Mouse (Mus musculus): ENCODE results near the gene Dazap2. TPM values are rescaled to one million over a fixed set of nuclear protein-coding genes. Genes with fewer than 3 reads are reported as not detected.
A peak's percentile ranks its signal among the peaks of the same experiment; 100 is the strongest.
"Not testable (repeated sequence)": the region's sequence is repeated elsewhere in the genome, so short reads cannot be mapped to it uniquely, and the experiment has no call there.

The Dazap2 gene
- polyA plus RNA-seq, 1 experiment from 2014 or later: 193 TPM

DNA sequence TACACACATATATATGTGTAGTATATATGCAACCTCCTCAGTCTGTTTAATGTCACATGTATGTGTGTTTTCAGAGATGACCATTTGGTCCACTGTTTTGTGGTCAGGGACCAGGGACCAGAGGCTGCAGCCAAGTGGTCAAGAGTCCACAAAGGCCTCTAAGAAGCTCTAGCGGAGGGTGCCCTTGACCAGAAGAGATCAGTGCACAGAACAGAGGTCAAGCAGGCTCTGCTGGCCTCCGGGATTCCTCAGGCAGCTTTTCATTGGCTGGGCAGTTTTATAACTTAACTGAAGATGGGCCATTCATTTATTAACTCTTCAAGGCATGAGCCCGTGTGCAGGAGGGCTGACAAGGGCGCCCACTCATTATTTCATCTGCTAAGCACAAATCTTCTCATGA lies 28.0 kb upstream of the Dazap2 start:
- Histone ChIP-seq H3K36me3 (peaks cover 27% of the 10 kb centered on the region), H3K4me1 (replicated peaks) (no peaks in the 10 kb centered on the region), H3K4me3 (no peak overlapping the region), H3K27me3 (replicated peaks) (0 out of 2 replicates have a peak, but pooled peaks cover 3% of the 10 kb centered on the region), H3K9ac (no peak overlapping the region), H3K9me3 (replicated peaks) (no peaks in the 10 kb centered on the region), H3K4me2 (no peak overlapping the region), H3K27ac (ENCODE audit: poor library complexity, severe bottlenecking) (no peak overlapping the region)
- 79% methylated on average over 4 of the region's 4 CpGs for WGBS
- ATAC-seq (ENCODE audit: insufficient number of reproducible peaks, low FRiP score): no peak

DNA sequence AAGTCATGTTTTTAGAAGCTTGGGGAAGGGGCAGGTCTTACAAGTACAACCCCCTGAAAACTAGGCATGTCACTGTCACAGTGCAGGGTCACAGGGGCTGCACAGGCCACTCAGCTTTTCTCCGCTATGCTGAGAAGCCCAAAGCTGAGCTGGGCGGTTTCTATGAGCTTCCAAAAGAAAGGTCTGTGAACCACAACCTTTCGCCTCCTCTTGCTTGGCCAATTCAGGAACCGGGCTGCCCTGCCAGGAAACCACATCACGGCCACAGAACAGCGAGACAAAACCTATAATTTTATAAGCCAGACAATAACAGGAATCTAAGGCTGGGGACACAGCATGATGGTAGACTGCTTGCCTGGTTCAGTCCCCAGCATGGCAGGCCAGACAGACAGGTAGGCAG lies 26.9 kb upstream of the Dazap2 start:
- ATAC-seq (ENCODE audit: insufficient number of reproducible peaks, low FRiP score): no peak
- Histone ChIP-seq H3K4me3 (no peak overlapping the region), H3K9me3 (replicated peaks) (no peaks in the 10 kb centered on the region), H3K27ac (ENCODE audit: poor library complexity, severe bottlenecking) (no peak overlapping the region), H3K9ac (no peak overlapping the region), H3K4me2 (no peak overlapping the region), H3K4me1 (replicated peaks) (no peaks in the 10 kb centered on the region), H3K36me3 (peaks cover 21% of the 10 kb centered on the region), H3K27me3 (replicated peaks) (0 out of 2 replicates have a peak, but pooled peaks cover 7% of the 10 kb centered on the region)
- WGBS: 80% methylated on average over 6 of the region's 6 CpGs

DNA sequence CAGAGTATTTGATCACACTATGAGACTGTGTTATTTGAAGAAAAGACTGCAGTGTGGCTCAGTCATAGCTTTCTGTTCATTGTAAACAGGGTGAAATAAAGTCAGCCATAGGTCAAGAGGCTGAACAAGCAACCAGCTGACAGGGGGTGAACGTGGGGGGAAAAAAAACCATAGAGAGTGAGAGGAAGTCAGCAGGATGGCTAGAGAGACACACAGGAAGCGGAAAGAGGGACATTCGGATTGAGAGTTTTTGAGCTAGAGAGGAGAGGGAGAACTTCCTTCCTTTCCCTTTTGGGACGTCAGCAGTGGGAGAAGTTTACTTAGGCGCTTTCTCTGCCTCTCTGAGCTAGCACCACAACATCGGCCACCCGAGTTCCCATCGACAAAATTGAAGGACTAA lies 24.7 kb upstream of the Dazap2 start:
- WGBS: 64% methylated on average over 8 of the region's 8 CpGs
- Histone ChIP-seq H3K4me2 (no peak overlapping the region), H3K9me3 (replicated peaks) (no peaks in the 10 kb centered on the region), H3K36me3 (peaks cover 19% of the 10 kb centered on the region), H3K9ac (no peak overlapping the region), H3K4me1 (replicated peaks) (no peaks in the 10 kb centered on the region), H3K27ac (ENCODE audit: poor library complexity, severe bottlenecking) (no peak overlapping the region), H3K4me3 (no peak overlapping the region), H3K27me3 (replicated peaks) (0 out of 2 replicates have a peak, but pooled peaks cover 3% of the 10 kb centered on the region)
- ATAC-seq (ENCODE audit: insufficient number of reproducible peaks, low FRiP score): no peak

DNA sequence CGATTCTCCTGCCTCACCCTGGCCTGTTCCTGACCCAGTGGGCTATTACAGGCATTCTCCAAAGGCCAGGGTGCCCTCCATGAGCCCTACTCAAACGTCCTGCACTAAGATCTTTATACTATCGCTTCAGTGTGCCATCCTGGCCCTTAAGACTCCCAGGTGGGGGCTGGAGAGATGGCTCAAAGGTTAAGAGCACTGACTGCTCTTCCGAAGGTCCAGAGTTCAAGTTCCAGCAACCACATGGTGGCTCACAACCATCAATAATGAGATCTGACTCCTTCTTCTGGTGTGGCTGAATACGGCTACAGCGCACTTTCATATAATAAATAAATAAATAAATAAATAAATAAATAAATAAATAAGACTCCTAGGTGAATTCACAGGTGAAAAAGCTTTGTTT lies 22.3 kb upstream of the Dazap2 start:
- 81% methylated on average over 6 of the region's 6 CpGs for WGBS
- peaks cover 4% of the 10 kb centered on the region; the same call in 1 of the 2 replicates for H3K36me3 ChIP-seq
- H3K27ac ChIP-seq (ENCODE audit: poor library complexity, severe bottlenecking): no peak overlapping the region
- no peak overlapping the region for H3K9ac ChIP-seq
- no peaks in the 10 kb centered on the region for H3K4me1 ChIP-seq (replicated peaks)
- no peaks in the 10 kb centered on the region for H3K9me3 ChIP-seq (replicated peaks)
- no peak overlapping the region for H3K4me2 ChIP-seq
- H3K4me3 ChIP-seq: no peak overlapping the region
- ATAC-seq (ENCODE audit: insufficient number of reproducible peaks, low FRiP score): no peak
- 0 out of 2 replicates have a peak, but pooled peaks cover 3% of the 10 kb centered on the region for H3K27me3 ChIP-seq (replicated peaks)

DNA sequence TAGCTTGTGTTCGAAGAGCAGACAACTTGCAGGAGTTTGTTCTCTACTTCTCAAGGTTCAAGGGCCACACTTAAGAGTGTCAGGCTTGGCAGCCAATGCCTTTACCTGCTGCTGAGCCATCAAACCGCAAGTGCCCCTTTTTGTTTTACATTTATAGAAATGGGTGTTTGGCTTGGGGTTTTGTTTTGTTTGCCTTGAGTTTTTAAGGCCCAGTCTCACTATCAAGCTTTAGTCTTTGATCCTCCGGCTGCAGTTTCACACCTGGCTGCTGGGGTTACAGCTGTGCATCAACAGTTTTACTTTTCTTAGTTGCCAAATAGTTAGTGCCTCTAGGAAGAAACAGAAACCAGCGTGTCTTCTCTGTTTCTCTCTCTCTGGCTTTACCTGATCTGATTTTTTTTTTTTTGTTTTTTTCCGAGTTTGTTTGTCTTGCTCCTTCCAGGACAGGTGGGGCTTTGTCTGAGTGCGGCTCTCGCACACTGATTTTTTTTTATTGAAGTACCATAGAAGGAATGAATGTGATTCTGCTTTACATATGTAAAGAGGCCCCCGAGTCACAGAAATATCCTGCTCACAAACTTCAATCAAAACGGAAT lies 16.8 kb upstream of the Dazap2 start:
- no peaks in the 10 kb centered on the region for H3K36me3 ChIP-seq
- H3K4me1 ChIP-seq (replicated peaks): peaks cover 8% of the 10 kb centered on the region
- 18% methylated on average over 9 of the region's 9 CpGs for WGBS
- peak overlapping the region; percentile 99 for H3K4me2 ChIP-seq
- H3K4me3 ChIP-seq: peak overlapping the region; percentile 67
- no peaks in the 10 kb centered on the region for H3K9me3 ChIP-seq (replicated peaks)
- peaks cover 23% of the 10 kb centered on the region for H3K27me3 ChIP-seq (replicated peaks)
- H3K9ac ChIP-seq: peak overlapping the region; percentile 81
- H3K27ac ChIP-seq (ENCODE audit: poor library complexity, severe bottlenecking): no peak overlapping the region
- ATAC-seq (ENCODE audit: insufficient number of reproducible peaks, low FRiP score): no peak

DNA sequence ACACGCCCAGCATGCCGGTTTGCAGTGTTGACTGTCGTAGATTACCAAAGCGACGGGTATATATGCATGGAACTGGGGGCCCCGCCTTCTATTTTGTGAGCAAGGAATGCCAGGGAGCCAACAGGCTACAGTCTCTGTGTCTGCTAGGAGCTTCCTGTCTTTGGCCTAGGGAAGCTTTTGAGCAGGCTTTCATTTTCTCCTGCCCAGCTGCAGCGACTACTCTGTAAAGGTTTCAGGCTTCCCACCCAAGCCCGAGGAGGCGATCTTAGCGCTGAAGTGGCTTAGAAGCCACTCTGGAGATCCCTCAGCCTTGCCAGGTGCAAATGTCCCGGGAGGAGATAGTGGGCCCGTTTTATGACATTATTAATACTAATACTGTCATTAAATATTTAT lies 16.3 kb upstream of the Dazap2 start:
- Histone ChIP-seq H3K4me2 (peak overlapping the region; percentile 99), H3K9ac (peak overlapping the region; percentile 81), H3K27ac (ENCODE audit: poor library complexity, severe bottlenecking) (no peak overlapping the region; the same call in 1 of the 2 replicates), H3K9me3 (replicated peaks) (no peaks in the 10 kb centered on the region), H3K4me1 (replicated peaks) (peaks cover 8% of the 10 kb centered on the region), H3K4me3 (peak overlapping the region; percentile 67), H3K36me3 (no peaks in the 10 kb centered on the region), H3K27me3 (replicated peaks) (peaks cover 27% of the 10 kb centered on the region)
- no peak for ATAC-seq (ENCODE audit: insufficient number of reproducible peaks, low FRiP score)
- 1% methylated on average over 12 of the region's 12 CpGs for WGBS

DNA sequence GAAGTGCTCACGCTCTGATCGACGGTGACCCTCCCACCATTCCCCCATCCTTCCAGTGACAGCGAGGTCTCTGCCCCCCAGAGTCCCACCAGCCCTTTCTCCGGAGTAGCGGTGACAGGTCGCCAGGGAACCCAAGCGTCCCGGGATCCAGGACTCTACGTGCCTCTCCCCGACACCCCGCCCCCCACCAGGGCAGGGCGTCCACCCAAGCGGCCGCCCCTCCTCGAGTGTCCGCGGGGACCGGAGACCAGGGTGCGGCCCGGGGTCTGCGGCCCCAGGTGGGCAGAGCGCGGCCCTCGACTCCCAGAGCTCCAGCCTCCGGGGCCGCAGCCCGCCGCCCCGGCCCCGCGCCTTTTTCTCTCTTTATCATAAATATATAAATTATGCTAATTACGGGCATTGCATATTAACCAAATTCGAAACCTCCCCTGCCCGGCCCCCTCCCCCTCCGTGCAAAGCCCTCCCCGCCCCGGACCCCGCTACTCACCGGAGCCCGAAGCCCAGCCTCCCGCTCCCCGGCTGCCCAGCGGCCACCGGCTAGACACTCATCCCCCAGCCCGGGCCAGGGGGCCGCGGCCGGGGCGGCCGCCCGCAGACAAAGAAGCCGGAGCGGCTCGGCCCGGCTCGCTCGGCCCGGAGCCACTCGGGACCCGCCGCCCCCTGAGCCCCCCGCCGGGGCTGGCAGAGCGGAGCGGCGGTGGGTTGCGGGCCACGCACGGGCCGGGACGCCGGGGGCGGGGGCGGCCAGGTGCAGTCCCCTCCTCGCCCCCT lies 15.7 kb upstream of the Dazap2 start, which contains the start of gene Pou6f1:
Pou6f1 (minus strand) TSS at position 709 of the 771 bp plus-strand sequence.
- H3K9ac ChIP-seq: peak within 1 kb of the TSS; percentile 81
- H3K9me3 ChIP-seq (replicated peaks): no peaks in the 10 kb centered on the region
- peaks cover 11% of the 10 kb centered on the region for H3K4me1 ChIP-seq (replicated peaks)
- peaks cover 27% of the 10 kb centered on the region for H3K27me3 ChIP-seq (replicated peaks)
- H3K4me3 ChIP-seq: peak within 1 kb of the TSS; percentile 67
- ATAC-seq (ENCODE audit: insufficient number of reproducible peaks, low FRiP score): peak; percentile 77
- under 1% methylated on average over 65 of the region's 76 CpGs for WGBS
- peak within 1 kb of the TSS; percentile 99 for H3K4me2 ChIP-seq
- H3K36me3 ChIP-seq: no peaks in the 10 kb centered on the region
- H3K27ac ChIP-seq (ENCODE audit: poor library complexity, severe bottlenecking): no peak within 1 kb of the TSS; the same call in 1 of the 2 replicates

DNA sequence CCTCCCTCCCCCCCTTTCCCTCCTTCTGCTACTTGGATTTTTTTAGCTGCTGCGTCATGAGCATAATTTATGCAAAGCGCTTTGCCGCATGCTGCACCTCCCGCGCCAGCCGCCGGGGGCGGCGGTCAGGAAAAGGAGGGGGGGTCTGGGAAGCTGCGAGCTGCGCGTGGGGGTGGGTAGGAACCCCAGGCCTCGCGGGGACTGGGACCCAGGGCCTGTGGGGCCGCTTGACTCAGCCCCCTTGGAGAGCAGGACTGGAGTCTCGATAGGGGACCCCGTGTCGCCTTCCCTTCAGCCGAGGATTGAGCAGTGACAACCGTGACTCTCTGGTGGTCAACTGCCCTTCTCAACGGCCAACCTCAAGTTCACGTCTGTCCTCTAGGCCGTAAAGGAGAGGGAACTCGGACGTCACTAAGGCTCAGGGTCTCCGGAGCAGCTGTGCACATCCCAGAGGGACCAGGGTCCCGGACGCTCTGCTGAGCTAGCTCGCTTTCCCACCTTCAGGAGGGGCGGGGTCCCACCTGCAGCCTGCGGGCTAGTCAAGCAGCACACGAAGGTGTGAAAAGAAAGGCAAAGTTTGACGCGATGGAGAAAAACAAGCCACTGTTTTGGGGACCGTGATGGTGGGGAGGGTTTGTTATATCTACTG lies 15.0 kb upstream of the Dazap2 start:
- H3K27ac ChIP-seq (ENCODE audit: poor library complexity, severe bottlenecking): no peak overlapping the region
- peak overlapping the region; percentile 99 for H3K4me2 ChIP-seq
- 1% methylated on average over 35 of the region's 35 CpGs for WGBS
- peak overlapping the region; percentile 67 for H3K4me3 ChIP-seq
- peaks cover 27% of the 10 kb centered on the region for H3K27me3 ChIP-seq (replicated peaks)
- peak overlapping the region; percentile 81 for H3K9ac ChIP-seq
- no peaks in the 10 kb centered on the region for H3K9me3 ChIP-seq (replicated peaks)
- H3K4me1 ChIP-seq (replicated peaks): peaks cover 14% of the 10 kb centered on the region
- no peaks in the 10 kb centered on the region for H3K36me3 ChIP-seq
- ATAC-seq (ENCODE audit: insufficient number of reproducible peaks, low FRiP score): peak; percentile 38

DNA sequence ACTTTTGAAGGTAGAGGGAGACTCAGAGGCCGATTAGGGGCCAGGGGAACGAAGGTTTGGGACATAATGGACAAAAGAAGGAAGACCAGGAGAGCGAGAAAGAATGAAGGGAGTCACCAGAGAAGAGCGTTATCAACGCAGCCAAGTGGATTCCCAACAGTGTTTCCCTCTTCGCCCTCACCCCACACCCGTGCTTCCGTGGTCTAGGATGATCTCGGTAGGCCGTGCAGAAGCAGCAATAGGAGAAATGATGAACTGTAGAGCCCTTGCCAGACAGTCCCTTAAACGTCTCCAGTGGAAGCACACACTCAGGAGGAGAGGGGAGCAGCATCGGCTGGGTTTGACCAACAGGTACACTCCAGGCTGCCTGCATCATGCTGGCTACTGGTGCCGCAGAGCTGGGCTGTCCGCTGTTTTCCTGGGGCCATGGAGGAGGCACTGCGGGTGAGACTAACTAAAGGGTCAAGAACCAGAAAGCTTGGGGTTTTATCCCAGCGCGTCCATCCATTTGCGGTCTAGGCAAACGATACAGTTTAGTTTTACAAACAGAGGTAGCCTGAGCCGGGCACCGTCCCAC lies 14.4 kb upstream of the Dazap2 start:
- WGBS: 16% methylated on average over 21 of the region's 21 CpGs
- Histone ChIP-seq H3K4me2 (peak overlapping the region; percentile 99), H3K27me3 (replicated peaks) (peaks cover 27% of the 10 kb centered on the region), H3K4me1 (replicated peaks) (peaks cover 14% of the 10 kb centered on the region), H3K36me3 (no peaks in the 10 kb centered on the region), H3K4me3 (peak overlapping the region; percentile 67), H3K9me3 (replicated peaks) (no peaks in the 10 kb centered on the region), H3K9ac (no peak overlapping the region), H3K27ac (ENCODE audit: poor library complexity, severe bottlenecking) (no peak overlapping the region)
- ATAC-seq (ENCODE audit: insufficient number of reproducible peaks, low FRiP score): no peak

DNA sequence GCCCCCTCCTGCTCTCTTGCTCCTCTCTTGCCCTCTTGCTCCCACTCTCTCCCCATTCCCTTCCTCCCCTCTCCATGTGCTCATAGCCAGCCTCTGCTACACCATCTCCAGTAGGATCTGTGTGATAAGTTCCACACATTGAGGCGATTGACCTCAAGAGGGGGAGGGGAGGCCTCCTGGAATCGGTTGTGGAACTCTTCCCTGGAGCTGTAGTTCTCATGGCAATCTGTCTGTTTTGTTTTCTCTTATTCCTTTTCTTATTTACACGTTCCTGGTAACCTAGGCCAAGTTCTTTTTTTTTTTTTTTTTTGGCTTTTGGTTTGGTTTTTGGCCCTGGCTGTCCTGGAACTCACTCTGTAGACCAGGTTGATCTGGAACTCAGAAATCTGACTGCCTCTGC lies 13.5 kb upstream of the Dazap2 start:
- no peak for ATAC-seq (ENCODE audit: insufficient number of reproducible peaks, low FRiP score)
- no peak overlapping the region for H3K4me2 ChIP-seq
- peaks cover 27% of the 10 kb centered on the region for H3K27me3 ChIP-seq (replicated peaks)
- no peak overlapping the region for H3K9ac ChIP-seq
- no peaks in the 10 kb centered on the region for H3K9me3 ChIP-seq (replicated peaks)
- H3K36me3 ChIP-seq: no peaks in the 10 kb centered on the region
- no peak overlapping the region for H3K27ac ChIP-seq (ENCODE audit: poor library complexity, severe bottlenecking)
- peaks cover 14% of the 10 kb centered on the region for H3K4me1 ChIP-seq (replicated peaks)
- H3K4me3 ChIP-seq: no peak overlapping the region
- WGBS: 36% methylated on average over 3 of the region's 3 CpGs

DNA sequence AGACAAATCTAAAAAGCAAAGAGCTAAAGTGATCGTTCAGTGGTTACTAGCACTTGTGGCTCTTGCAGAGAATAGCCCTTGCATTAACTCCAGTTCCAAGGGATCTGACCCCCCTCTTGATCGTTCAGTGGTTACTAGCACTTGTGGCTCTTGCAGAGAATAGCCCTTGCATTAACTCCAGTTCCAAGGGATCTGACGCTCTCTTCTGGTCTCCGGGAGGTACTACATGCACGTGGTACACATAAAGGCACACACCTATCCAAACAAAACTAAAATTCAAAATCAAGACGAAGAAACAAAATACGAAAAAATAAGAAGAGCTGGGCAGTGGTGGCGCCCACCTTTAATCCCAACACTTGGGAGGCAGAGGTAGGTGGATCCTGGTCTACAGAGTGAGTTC lies 8.5 kb upstream of the Dazap2 start:
- not testable (repeated sequence) for H3K36me3 ChIP-seq; H3K4me3 ChIP-seq; H3K4me1 ChIP-seq (replicated peaks); H3K27ac ChIP-seq (ENCODE audit: poor library complexity, severe bottlenecking); H3K9me3 ChIP-seq (replicated peaks); H3K4me2 ChIP-seq; H3K9ac ChIP-seq; ATAC-seq (ENCODE audit: insufficient number of reproducible peaks, low FRiP score)
- peaks cover 18% of the 10 kb centered on the region for H3K27me3 ChIP-seq (replicated peaks)
- WGBS: 82% methylated on average over 8 of the region's 8 CpGs
